Mouse (Mus musculus) stomach, embryonic 14.5 days (tissue): Measurements from ENCODE around the gene Prpf8. TPM values are rescaled to one million over a fixed set of nuclear protein-coding genes. Genes with fewer than 3 reads are reported as not detected.

Experiments used
- ATAC-seq: fragments of 200-750 bp; cut with Nextera tagmentation; 2 replicates; pipeline ENCODE4 v1.8.0; 2017; ENCODE audit warnings: low read depth, moderate TSS enrichment; ENCODE audit not compliant: insufficient number of reproducible peaks, insufficient read depth, low FRiP score
- H3K27ac ChIP-seq: fragments of 300-500 bp; sonication (generic); 2 replicates; pipeline ENCODE4 v1.5.1; 2014; ENCODE audit warnings: mild to moderate bottlenecking, low read length, moderate library complexity, mixed read lengths
- H3K27me3 ChIP-seq: fragments of 300-500 bp; sonication (generic); 2 replicates; pipeline ENCODE4 v1.6.1; 2014; ENCODE audit warnings: low read length, control low read depth, mixed read lengths; ENCODE audit not compliant: control insufficient read depth, insufficient read depth
- H3K36me3 ChIP-seq: fragments of 300-500 bp; sonication (generic); 2 replicates; pipeline ENCODE4 v1.6.1; 2014; ENCODE audit warnings: mild to moderate bottlenecking, control low read depth, low read length, moderate library complexity, mixed read lengths; ENCODE audit not compliant: control insufficient read depth, insufficient read depth
- H3K4me1 ChIP-seq: fragments of 300-500 bp; sonication (generic); 2 replicates; pipeline ENCODE4 v1.6.1; 2014; ENCODE audit warnings: low read length, control low read depth, mixed read lengths; ENCODE audit not compliant: control insufficient read depth, insufficient read depth
- H3K4me2 ChIP-seq: fragments of 300-500 bp; sonication (generic); replicated peaks from 2 replicates; pipeline ENCODE4 v1.6.1; 2014; ENCODE audit warnings: low read depth, low read length, control low read depth
- H3K4me3 ChIP-seq: fragments of 300-500 bp; sonication (generic); 2 replicates; pipeline ENCODE4 v1.5.1; 2014; ENCODE audit warnings: low read depth, low read length, control low read depth
- H3K9ac ChIP-seq: fragments of 300-500 bp; sonication (generic); replicated peaks from 2 replicates; pipeline ENCODE4 v1.6.1; 2014; ENCODE audit warnings: low read depth, mild to moderate bottlenecking, control low read depth, low read length, moderate library complexity, mixed read lengths
- H3K9me3 ChIP-seq: fragments of 300-500 bp; sonication (generic); 2 replicates; pipeline ENCODE4 v1.6.1; 2016; ENCODE audit warnings: low read depth, low read length, control low read depth; ENCODE audit not compliant: control insufficient read depth
- WGBS: fragments of 180-500 bp; shearing (Covaris S2); extraction: QIAGEN DNeasy Blood & Tissue Kit; methylation state at CpG from one replicate; pipeline ENCODE4 v1.1.7; 2014; 5-methylcytosine and 5-hydroxymethylcytosine counted together
- polyA plus RNA-seq: library from polyadenylated mRNA; unstranded; fragments of >200 nt; fragmentation: Nextera tagmentation; extraction: Ambion mirVana; gene quantifications from 2 replicates; pipeline ENCODE4 v1.2.1, GENCODE M21; 2014

Gene Prpf8
- polyA plus RNA-seq, 1 experiment from 2014 or later = 79.7 TPM

DNA sequence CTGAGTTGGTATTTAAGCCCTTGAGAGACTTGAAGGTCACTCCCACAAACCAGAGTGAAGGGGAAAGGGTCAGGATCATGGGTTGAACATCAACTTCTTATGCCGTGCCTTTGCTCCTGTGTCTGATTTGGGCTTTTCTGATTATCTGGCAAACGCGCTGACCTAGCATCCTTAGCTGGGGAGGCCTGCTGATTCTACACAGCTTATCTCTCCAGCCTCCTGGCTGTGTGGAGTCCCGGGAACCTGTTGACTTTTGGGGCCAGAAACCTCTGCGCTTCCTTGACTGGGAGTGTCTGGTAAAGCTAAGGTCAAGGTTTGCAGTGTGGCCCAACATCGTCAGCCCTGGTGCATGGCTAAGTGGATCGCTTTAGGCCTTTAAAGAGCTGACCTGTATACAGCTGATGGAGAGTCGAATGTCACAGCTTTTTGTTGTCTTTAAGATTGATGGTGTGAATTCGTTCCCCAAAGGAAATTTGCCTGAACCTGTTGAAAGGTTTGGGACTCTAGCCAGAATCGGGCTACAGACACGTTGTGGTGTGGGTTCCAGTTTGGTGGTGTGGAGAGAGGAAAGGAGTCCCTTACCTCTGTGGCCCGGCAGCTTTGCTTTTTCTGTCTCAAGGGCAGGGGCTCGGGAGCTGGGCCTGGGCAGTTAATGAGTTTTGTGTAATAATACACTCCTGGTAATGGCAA lies 48.6 kb downstream of the Prpf8 start:
- Histone ChIP-seq H3K27me3 (no peaks in the 10 kb centered on the region), H3K4me1 (peaks cover 14% of the 10 kb centered on the region), H3K27ac (no peak overlapping the region), H3K4me2 (no peak overlapping the region), H3K36me3 (no peaks in the 10 kb centered on the region), H3K4me3 (no peak overlapping the region), H3K9ac (no peak overlapping the region), H3K9me3 (no peaks in the 10 kb centered on the region)
- 32% methylated on average over 13 of the region's 13 CpGs for WGBS
- ATAC-seq = no peak

DNA sequence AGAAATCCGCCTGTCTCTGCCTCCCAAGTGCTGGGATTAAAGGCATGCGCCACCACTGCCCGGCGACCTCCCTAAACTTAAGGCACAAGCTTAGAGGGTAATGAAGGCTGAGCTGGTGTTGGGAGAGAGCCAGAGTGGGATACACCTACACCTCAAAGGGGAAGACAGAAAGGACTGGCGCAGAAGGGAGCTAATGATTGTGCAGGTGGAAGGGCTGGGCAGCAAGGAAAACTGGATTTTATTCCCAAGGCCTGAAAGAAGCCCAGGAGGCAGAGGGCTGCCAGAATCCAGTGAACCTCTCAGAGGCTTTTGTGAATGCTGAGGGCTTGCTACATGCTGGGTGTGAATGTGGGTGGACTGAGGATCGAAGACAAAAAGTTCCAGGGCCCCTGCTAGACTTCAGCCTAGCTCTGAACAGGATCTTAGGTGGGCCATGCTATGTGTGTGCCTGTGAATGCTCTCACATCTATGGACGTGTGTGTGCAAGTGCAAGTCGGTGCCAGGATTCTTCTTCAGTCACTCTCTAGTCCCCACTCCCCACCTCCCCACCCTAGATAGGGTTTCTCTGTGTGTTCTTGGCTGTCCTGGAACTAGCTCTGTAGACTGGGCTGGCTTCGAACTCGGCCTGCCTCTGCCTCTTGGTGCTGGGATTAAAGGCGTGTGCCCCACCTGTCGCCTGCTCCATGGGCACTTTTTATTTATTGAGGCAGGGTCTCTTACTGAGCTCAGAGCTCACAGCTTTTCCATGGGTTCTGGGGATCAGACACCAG lies 49.8 kb downstream of the Prpf8 start:
- Histone ChIP-seq H3K9me3 (no peaks in the 10 kb centered on the region), H3K4me2 (no peak overlapping the region), H3K36me3 (no peaks in the 10 kb centered on the region), H3K27ac (no peak overlapping the region), H3K27me3 (no peaks in the 10 kb centered on the region), H3K4me3 (no peak overlapping the region), H3K4me1 (peaks cover 14% of the 10 kb centered on the region), H3K9ac (no peak overlapping the region)
- ATAC-seq = no peak
- 91% methylated on average over 11 of the region's 12 CpGs for WGBS

DNA sequence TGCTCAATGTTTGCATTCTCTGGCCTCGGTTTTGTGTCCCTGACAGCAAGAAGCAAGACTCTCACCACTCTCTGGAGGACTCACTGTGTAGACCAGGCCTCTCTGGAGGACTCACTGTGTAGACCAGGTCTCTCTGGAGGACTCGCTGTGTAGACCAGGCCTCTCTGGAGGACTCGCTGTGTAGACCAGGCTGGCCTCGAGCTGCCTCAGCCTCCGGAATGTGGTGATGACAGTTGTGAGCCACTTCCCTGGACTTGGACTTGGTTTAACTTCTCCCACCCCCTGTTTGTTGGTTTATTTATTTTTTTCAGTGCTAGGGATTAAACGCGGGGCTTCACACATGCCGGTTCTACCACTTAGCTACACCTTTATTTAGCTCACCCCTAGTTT lies 50.4 kb downstream of the Prpf8 start:
- Histone ChIP-seq H3K27me3 (no peaks in the 10 kb centered on the region), H3K9ac (no peak overlapping the region), H3K4me3 (no peak overlapping the region), H3K27ac (no peak overlapping the region), H3K4me1 (peaks cover 14% of the 10 kb centered on the region), H3K4me2 (no peak overlapping the region), H3K36me3 (no peaks in the 10 kb centered on the region), H3K9me3 (no peaks in the 10 kb centered on the region)
- ATAC-seq = no peak
- WGBS = 81% methylated on average over 8 of the region's 8 CpGs

DNA sequence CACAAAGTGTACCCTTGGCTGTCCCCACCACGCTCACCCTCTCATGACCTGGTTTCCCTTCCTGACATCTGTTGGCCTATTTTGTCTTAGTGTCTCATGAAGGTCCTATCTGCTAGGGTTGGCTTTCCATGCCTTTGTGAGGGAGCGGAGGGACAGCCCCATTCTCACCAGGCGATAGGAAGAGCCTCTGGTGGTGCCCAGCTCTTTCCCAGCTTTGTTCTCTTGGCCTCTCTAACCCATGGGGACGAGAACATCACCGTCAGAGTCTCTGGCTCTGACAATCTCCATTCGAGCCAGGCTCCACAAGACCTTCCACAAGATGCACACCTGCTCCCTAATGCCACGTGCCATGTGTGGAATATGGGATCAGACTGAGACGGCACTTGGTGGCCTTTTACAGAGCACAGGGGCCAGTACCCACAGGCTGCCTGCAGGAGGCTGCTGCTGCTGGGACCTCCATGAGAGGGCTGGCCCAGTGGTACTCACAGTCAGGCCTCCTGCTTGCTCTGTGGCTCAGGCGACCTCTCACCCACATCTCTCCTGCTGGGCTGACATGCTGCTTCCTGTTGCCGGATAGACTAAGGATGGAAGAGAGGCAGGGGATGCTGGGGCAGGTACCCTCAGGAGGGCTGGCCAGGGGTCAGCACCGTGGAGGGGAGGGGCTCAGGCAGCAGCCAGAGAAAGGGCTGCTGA lies 51.0 kb downstream of the Prpf8 start:
- WGBS = 47% methylated on average over 11 of the region's 11 CpGs
- Histone ChIP-seq H3K4me2 (no peak overlapping the region), H3K9me3 (no peaks in the 10 kb centered on the region), H3K4me3 (no peak overlapping the region), H3K27ac (peak overlapping the region; percentile 40; the same call in 1 of the 2 replicates), H3K27me3 (no peaks in the 10 kb centered on the region), H3K9ac (no peak overlapping the region), H3K4me1 (peaks cover 9% of the 10 kb centered on the region), H3K36me3 (no peaks in the 10 kb centered on the region)
- no peak for ATAC-seq

DNA sequence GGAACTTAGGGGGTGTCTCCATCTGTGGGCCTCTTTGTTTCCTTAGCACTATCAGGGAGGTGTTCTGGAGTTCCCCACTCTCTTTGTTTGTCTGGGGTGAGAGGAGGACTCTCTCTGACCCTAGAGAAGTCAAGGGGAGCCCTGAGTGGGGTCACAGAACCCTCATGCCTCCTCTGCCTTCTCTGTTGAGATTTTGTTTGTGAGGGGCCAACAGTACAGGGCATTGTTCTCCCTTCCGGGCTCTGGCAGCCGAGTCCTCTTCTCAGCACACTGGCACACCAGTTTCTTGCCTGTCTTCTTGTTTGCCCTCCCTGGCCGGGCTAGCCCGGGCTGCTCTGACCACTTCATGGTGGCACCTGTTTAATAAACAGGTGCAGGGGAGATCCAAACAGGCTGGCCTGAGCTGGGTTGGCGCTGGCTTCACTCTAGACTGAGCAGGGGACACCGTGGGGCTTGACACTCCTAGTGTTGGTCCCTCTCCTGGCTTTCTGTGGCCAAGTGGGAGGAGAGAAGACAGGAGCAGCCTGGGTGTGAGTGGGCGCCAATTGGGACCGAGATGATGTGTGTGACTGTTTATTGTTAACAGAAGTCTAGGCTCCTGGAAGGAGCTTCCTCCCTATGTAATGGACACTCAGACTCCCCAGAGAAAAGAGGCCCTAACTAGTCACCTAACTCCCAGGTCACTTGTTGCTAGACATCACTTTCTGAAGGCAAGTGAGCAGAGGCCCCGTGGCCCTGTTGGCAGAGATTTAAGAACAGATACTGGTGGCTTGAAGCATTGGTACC lies 51.8 kb downstream of the Prpf8 start:
- Histone ChIP-seq H3K9me3 (no peaks in the 10 kb centered on the region), H3K4me1 (peaks cover 9% of the 10 kb centered on the region), H3K9ac (no peak overlapping the region), H3K27me3 (no peaks in the 10 kb centered on the region), H3K4me3 (no peak overlapping the region), H3K4me2 (no peak overlapping the region), H3K36me3 (no peaks in the 10 kb centered on the region), H3K27ac (peak overlapping the region; percentile 40; the same call in 1 of the 2 replicates)
- WGBS = 58% methylated on average over 9 of the region's 9 CpGs
- ATAC-seq = no peak

DNA sequence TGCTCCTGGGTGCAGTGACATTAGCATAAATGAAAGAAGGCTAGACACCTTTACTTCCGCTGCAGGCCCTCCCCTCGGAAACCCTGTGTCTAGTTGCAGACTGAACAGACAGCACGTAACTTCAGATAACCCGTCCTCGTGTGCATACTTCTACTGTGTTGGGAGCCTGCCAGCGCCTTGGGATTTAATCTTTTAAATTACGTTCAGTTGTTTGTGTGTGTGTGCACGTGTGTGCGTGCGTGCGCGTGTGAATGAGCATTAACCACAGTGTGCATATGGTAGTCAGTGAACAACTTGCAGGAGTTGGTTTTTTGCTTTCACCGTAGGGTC lies 52.3 kb downstream of the Prpf8 start:
- peaks cover 9% of the 10 kb centered on the region for H3K4me1 ChIP-seq
- no peak overlapping the region for H3K27ac ChIP-seq
- ATAC-seq = no peak
- WGBS = 83% methylated on average over 13 of the region's 13 CpGs
- H3K9ac ChIP-seq = no peak overlapping the region
- no peaks in the 10 kb centered on the region for H3K9me3 ChIP-seq
- no peak overlapping the region for H3K4me3 ChIP-seq
- H3K4me2 ChIP-seq = no peak overlapping the region
- no peaks in the 10 kb centered on the region for H3K36me3 ChIP-seq
- no peaks in the 10 kb centered on the region for H3K27me3 ChIP-seq

DNA sequence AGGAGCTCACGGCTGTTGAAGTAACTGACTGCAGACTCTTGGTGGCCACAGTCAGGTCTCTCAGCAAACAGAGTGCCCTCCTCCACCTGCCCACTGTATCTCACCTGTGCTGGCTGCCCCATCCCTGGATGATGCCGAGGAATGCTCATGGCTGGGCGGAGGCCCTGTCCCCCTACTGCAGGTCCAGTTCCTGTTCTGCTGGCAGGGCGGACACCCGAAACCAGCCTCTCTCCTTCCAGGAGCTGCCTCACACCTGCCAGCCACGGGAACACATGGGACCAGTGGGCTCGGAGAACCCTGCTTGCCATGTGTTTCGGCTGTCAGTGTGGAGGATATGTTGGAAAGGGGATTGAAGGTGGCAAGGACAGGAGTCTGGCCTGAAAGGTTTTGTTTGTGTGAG lies 53.6 kb downstream of the Prpf8 start:
- no peak overlapping the region for H3K4me3 ChIP-seq
- H3K27me3 ChIP-seq = no peaks in the 10 kb centered on the region
- 80% methylated on average over 8 of the region's 8 CpGs for WGBS
- ATAC-seq = no peak
- no peaks in the 10 kb centered on the region for H3K36me3 ChIP-seq
- no peak overlapping the region for H3K9ac ChIP-seq
- H3K27ac ChIP-seq = no peak overlapping the region
- no peak overlapping the region for H3K4me2 ChIP-seq
- no peaks in the 10 kb centered on the region for H3K9me3 ChIP-seq
- H3K4me1 ChIP-seq = peaks cover 6% of the 10 kb centered on the region
